Mouse (Mus musculus): ENCODE measurements around the gene Atg4c. TPM values are rescaled to one million over a fixed set of nuclear protein-coding genes. Genes with fewer than 3 reads are reported as not detected.

Atg4c gene
- polyA plus RNA-seq, 1 experiment from 2014 or later, result 15.0 TPM

- no peaks in the 10 kb centered on the region for H3K27me3 ChIP-seq (replicated peaks; ENCODE audit: low read depth, poor library complexity, severe bottlenecking)
- peak overlapping the region; percentile 80 for H3K4me3 ChIP-seq
- DNase-seq (ENCODE audit: low spot score), result no peak
- H3K9me3 ChIP-seq, result no peaks in the 10 kb centered on the region
- WGBS, result 23% methylated on average over 5 of the region's 5 CpGs
- H3K27ac ChIP-seq (replicated peaks), result no peak overlapping the region
- no peaks in the 10 kb centered on the region; the same call in 1 of the 2 replicates for H3K36me3 ChIP-seq (replicated peaks)
- peaks cover 21% of the 10 kb centered on the region for H3K4me1 ChIP-seq
Measured at GRCm38 (mm10) chr4:99194826-99195225, 1.1 kb downstream of the Atg4c start.

- DNase-seq (ENCODE audit: low spot score), result no peak
- no peaks in the 10 kb centered on the region for H3K9me3 ChIP-seq
Measured at GRCm38 (mm10) chr4:99198721-99199120, 5.0 kb downstream of the Atg4c start.

GRCm38 (mm10) chr4:99199757-99200251, 6.1 kb downstream of the Atg4c start:
- H3K36me3 ChIP-seq (replicated peaks), result no peaks in the 10 kb centered on the region; the same call in 1 of the 2 replicates
- no peaks in the 10 kb centered on the region for H3K27me3 ChIP-seq (replicated peaks; ENCODE audit: low read depth, poor library complexity, severe bottlenecking)
- no peak overlapping the region for H3K27ac ChIP-seq (replicated peaks)
- H3K9me3 ChIP-seq, result no peaks in the 10 kb centered on the region
- 0 out of 2 replicates have a peak, but pooled peaks cover 2% of the 10 kb centered on the region for H3K4me1 ChIP-seq
- DNase-seq (ENCODE audit: low spot score), result no peak
- no peak overlapping the region for H3K4me3 ChIP-seq
- 75% methylated on average over 13 of the region's 13 CpGs for WGBS

More at GRCm38 (mm10) chr4:99198721-99199120, 5.0 kb downstream of the Atg4c start:
- H3K4me1 ChIP-seq, result peaks cover 12% of the 10 kb centered on the region; the same call in 1 of the 2 replicates
- no peaks in the 10 kb centered on the region for H3K27me3 ChIP-seq (replicated peaks; ENCODE audit: low read depth, poor library complexity, severe bottlenecking)
- H3K27ac ChIP-seq (replicated peaks), result no peak overlapping the region
- H3K4me3 ChIP-seq, result no peak overlapping the region
- H3K36me3 ChIP-seq (replicated peaks), result no peaks in the 10 kb centered on the region; the same call in 1 of the 2 replicates

- Histone ChIP-seq H3K36me3 (replicated peaks) (no peaks in the 10 kb centered on the region; the same call in 1 of the 2 replicates), H3K4me1 (no peaks in the 10 kb centered on the region), H3K27me3 (replicated peaks; ENCODE audit: low read depth, poor library complexity, severe bottlenecking) (no peaks in the 10 kb centered on the region), H3K27ac (replicated peaks) (no peak overlapping the region), H3K4me3 (no peak overlapping the region), H3K9me3 (no peaks in the 10 kb centered on the region)
- DNase-seq (ENCODE audit: low spot score), result no peak
- WGBS, result 92% methylated on average over 7 of the region's 7 CpGs
Measured at GRCm38 (mm10) chr4:99200383-99201136, 6.8 kb downstream of the Atg4c start.

GRCm38 (mm10) chr4:99205773-99206172, 12.0 kb downstream of the Atg4c start:
- WGBS, result 92% methylated on average over 6 of the region's 6 CpGs
- H3K4me1 ChIP-seq, result peaks cover 8% of the 10 kb centered on the region; the same call in 1 of the 2 replicates
- H3K27ac ChIP-seq (replicated peaks), result no peak overlapping the region
- no peak overlapping the region for H3K4me3 ChIP-seq
- no peaks in the 10 kb centered on the region for H3K36me3 ChIP-seq (replicated peaks)
- DNase-seq (ENCODE audit: low spot score), result no peak
- H3K9me3 ChIP-seq, result no peaks in the 10 kb centered on the region
- H3K27me3 ChIP-seq (replicated peaks; ENCODE audit: low read depth, poor library complexity, severe bottlenecking), result no peaks in the 10 kb centered on the region

GRCm38 (mm10) chr4:99206356-99206755, 12.6 kb downstream of the Atg4c start:
- H3K9me3 ChIP-seq, result no peaks in the 10 kb centered on the region
- 72% methylated on average over 3 of the region's 3 CpGs for WGBS
- H3K36me3 ChIP-seq (replicated peaks), result no peaks in the 10 kb centered on the region
- no peak overlapping the region for H3K4me3 ChIP-seq
- DNase-seq (ENCODE audit: low spot score), result no peak
- H3K27me3 ChIP-seq (replicated peaks; ENCODE audit: low read depth, poor library complexity, severe bottlenecking), result no peaks in the 10 kb centered on the region
- H3K4me1 ChIP-seq, result peaks cover 8% of the 10 kb centered on the region; the same call in 1 of the 2 replicates
- no peak overlapping the region for H3K27ac ChIP-seq (replicated peaks)

- DNase-seq (ENCODE audit: low spot score), result no peak
- Histone ChIP-seq H3K9me3 (no peaks in the 10 kb centered on the region), H3K27ac (replicated peaks) (no peak overlapping the region), H3K27me3 (replicated peaks; ENCODE audit: low read depth, poor library complexity, severe bottlenecking) (no peaks in the 10 kb centered on the region), H3K4me1 (peaks cover 8% of the 10 kb centered on the region; the same call in 1 of the 2 replicates), H3K36me3 (replicated peaks) (peaks cover 8% of the 10 kb centered on the region; the same call in 1 of the 2 replicates), H3K4me3 (no peak overlapping the region)
- WGBS, result 92% methylated on average over 9 of the region's 9 CpGs
Measured at GRCm38 (mm10) chr4:99210087-99210486, 16.4 kb downstream of the Atg4c start.

- Histone ChIP-seq H3K9me3 (no peaks in the 10 kb centered on the region), H3K36me3 (replicated peaks) (peaks cover 10% of the 10 kb centered on the region; the same call in 1 of the 2 replicates), H3K27me3 (replicated peaks; ENCODE audit: low read depth, poor library complexity, severe bottlenecking) (no peaks in the 10 kb centered on the region), H3K4me3 (no peak overlapping the region), H3K27ac (replicated peaks) (no peak overlapping the region), H3K4me1 (peaks cover 8% of the 10 kb centered on the region; the same call in 1 of the 2 replicates)
- DNase-seq (ENCODE audit: low spot score), result no peak
- 71% methylated on average over 8 of the region's 8 CpGs for whole genome bisulfite sequencing
Measured at GRCm38 (mm10) chr4:99211606-99212005, 17.9 kb downstream of the Atg4c start.

GRCm38 (mm10) chr4:99213123-99213522, 19.4 kb downstream of the Atg4c start:
- no peak overlapping the region for H3K27ac ChIP-seq (replicated peaks)
- WGBS, result 88% methylated on average over 4 of the region's 4 CpGs
- H3K4me3 ChIP-seq, result no peak overlapping the region
- no peaks in the 10 kb centered on the region for H3K4me1 ChIP-seq
- no peaks in the 10 kb centered on the region for H3K9me3 ChIP-seq
- no peaks in the 10 kb centered on the region for H3K27me3 ChIP-seq (replicated peaks; ENCODE audit: low read depth, poor library complexity, severe bottlenecking)
- peaks cover 10% of the 10 kb centered on the region; the same call in 1 of the 2 replicates for H3K36me3 ChIP-seq (replicated peaks)
- DNase-seq (ENCODE audit: low spot score), result no peak

- H3K27ac ChIP-seq (replicated peaks), result no peak overlapping the region
- H3K4me1 ChIP-seq, result peaks cover 5% of the 10 kb centered on the region
- no peak overlapping the region for H3K4me3 ChIP-seq
- H3K9me3 ChIP-seq, result no peaks in the 10 kb centered on the region
- no peak for DNase-seq (ENCODE audit: low spot score)
- WGBS, result 85% methylated on average over 8 of the region's 8 CpGs
- no peaks in the 10 kb centered on the region for H3K27me3 ChIP-seq (replicated peaks; ENCODE audit: low read depth, poor library complexity, severe bottlenecking)
- peaks cover 12% of the 10 kb centered on the region for H3K36me3 ChIP-seq (replicated peaks)
Measured at GRCm38 (mm10) chr4:99222221-99222620, 28.5 kb downstream of the Atg4c start.

GRCm38 (mm10) chr4:99224790-99225189, 31.1 kb downstream of the Atg4c start:
- 90% methylated on average over 2 of the region's 2 CpGs for WGBS
- Histone ChIP-seq H3K27ac (replicated peaks) (no peak overlapping the region), H3K9me3 (no peaks in the 10 kb centered on the region), H3K4me3 (no peak overlapping the region), H3K27me3 (replicated peaks; ENCODE audit: low read depth, poor library complexity, severe bottlenecking) (no peaks in the 10 kb centered on the region), H3K36me3 (replicated peaks) (peaks cover 12% of the 10 kb centered on the region), H3K4me1 (peaks cover 5% of the 10 kb centered on the region)
- no peak for DNase-seq (ENCODE audit: low spot score)

GRCm38 (mm10) chr4:99227226-99227625, 33.5 kb downstream of the Atg4c start:
- Histone ChIP-seq H3K4me1 (peaks cover 5% of the 10 kb centered on the region), H3K27me3 (replicated peaks; ENCODE audit: low read depth, poor library complexity, severe bottlenecking) (no peaks in the 10 kb centered on the region), H3K27ac (replicated peaks) (no peak overlapping the region), H3K9me3 (no peaks in the 10 kb centered on the region), H3K4me3 (no peak overlapping the region), H3K36me3 (replicated peaks) (peaks cover 12% of the 10 kb centered on the region)
- WGBS, result 65% methylated on average over 6 of the region's 6 CpGs
- DNase-seq (ENCODE audit: low spot score), result no peak

GRCm38 (mm10) chr4:99229371-99229770, 35.6 kb downstream of the Atg4c start:
- DNase-seq (ENCODE audit: low spot score), result no peak
- 95% methylated on average over 8 of the region's 8 CpGs for WGBS
- peaks cover 5% of the 10 kb centered on the region; the same call in 1 of the 2 replicates for H3K4me1 ChIP-seq
- H3K27ac ChIP-seq (replicated peaks), result no peak overlapping the region
- H3K36me3 ChIP-seq (replicated peaks), result peaks cover 12% of the 10 kb centered on the region
- no peak overlapping the region for H3K4me3 ChIP-seq
- H3K27me3 ChIP-seq (replicated peaks; ENCODE audit: low read depth, poor library complexity, severe bottlenecking), result no peaks in the 10 kb centered on the region
- H3K9me3 ChIP-seq, result no peaks in the 10 kb centered on the region

All from embryonic facial prominence, embryonic 10.5 days (tissue).